Mouse (Mus musculus) heart, adult 2 months (tissue): ENCODE measurements at regions not wholly inside any gene's neighbourhood (a gene's known extent, or its start where the extent isn't known, plus 50 kb on each side); places are given as distances from the start of the nearest gene placed in this dataset.

Experiments
- CTCF ChIP-seq: fragments of 200-600 bp; IDR thresholded peaks from 2 replicates; pipeline ENCODE4 v1.8.1; 2022; ENCODE audit warnings: antibody characterized with exemption, mild to moderate bottlenecking, moderate library complexity
- POLR2A ChIP-seq: fragments of 200-500 bp; IDR thresholded peaks from 2 replicates; pipeline ENCODE4 v1.6.1; 2011; ENCODE audit warnings: mild to moderate bottlenecking, low read depth, low read length, control low read depth; ENCODE audit not compliant: insufficient read depth

DNA sequence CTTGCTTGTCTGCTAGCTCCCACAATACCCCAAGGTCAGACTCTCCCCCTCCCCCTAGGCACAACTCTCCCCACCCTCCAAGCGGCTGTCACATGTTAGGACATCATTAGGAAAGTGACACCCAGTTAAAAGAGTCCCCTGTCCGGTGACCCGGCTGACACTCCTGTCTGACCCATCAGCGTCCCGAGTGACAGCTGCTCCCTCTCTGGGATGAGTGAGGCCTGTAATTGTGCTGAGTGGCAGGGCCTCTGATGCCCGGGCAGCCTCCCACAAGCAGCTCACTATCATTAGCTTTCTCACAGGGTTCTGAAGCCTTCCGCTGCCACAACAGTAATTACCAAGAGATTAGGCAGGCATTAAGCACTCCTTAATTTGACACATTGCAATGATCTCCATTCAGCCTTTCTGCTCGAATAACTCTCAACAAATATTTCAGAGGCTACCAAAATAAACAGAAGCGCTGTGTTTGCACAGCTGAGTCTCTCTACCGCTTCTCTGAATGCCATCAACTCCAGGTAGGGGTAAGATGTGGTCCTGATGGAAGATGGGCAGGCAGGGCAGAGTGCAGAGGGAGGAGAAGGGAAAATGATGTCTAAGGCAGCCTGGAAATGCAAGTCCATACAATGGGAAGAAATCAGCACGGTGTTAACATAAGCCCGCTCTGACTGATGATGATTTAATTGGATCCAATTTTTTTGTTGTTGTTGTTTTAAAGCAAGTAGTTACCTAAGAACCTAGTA, 352.6 kb downstream of the Gm45692 start:
- TF ChIP-seq CTCF = no peak
- no peak for TF ChIP-seq POLR2A
